Mouse (Mus musculus): Measurements from ENCODE around the gene Adcy5. TPM values are rescaled to one million over a fixed set of nuclear protein-coding genes. Genes with fewer than 3 reads are reported as not detected.
A peak's percentile ranks its signal among the peaks of the same experiment; 100 is the strongest.

The Adcy5 gene
- polyA plus RNA-seq, 1 experiment from 2014 or later: 0.63 TPM

- WGBS: 93% methylated on average over 6 of the region's 6 CpGs
- no peaks in the 10 kb centered on the region for H3K4me1 ChIP-seq
- no peak overlapping the region for H3K27ac ChIP-seq
- H3K9me3 ChIP-seq (replicated peaks): no peaks in the 10 kb centered on the region
- no peak for DNase-seq (ENCODE audit: low spot score)
- 0 out of 2 replicates have a peak, but pooled peaks cover 3% of the 10 kb centered on the region for H3K36me3 ChIP-seq
- no peak overlapping the region for H3K4me3 ChIP-seq
- H3K27me3 ChIP-seq (ENCODE audit: low read depth, poor library complexity, severe bottlenecking): no peaks in the 10 kb centered on the region
Observed at GRCm38 (mm10) chr16:35303721-35304120, 149.0 kb downstream of the Adcy5 start.

DNA sequence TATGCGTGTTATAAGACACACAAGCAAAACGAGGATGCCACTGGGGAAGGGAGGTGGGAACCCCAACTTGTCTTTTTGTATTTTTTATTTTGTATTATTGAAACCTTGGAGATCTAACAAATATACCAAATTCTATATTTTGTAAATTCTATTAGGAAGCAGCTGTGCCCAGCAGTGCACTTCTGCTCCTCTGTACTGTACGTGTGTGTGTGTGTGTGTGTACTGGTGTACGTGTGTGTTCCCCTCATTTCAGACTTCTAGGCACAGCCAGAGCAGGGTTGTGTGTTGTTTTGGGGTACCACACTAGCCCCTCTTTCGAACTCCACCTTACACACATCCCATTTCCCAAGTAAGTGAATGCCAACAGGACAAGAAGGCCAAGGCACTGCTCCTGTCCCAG lies 149.7 kb downstream of the Adcy5 start:
- Histone ChIP-seq H3K36me3 (0 out of 2 replicates have a peak, but pooled peaks cover 3% of the 10 kb centered on the region), H3K4me3 (no peak overlapping the region), H3K27me3 (ENCODE audit: low read depth, poor library complexity, severe bottlenecking) (no peaks in the 10 kb centered on the region), H3K27ac (no peak overlapping the region), H3K4me1 (no peaks in the 10 kb centered on the region), H3K9me3 (replicated peaks) (no peaks in the 10 kb centered on the region)
- 90% methylated on average over 5 of the region's 5 CpGs for WGBS
- no peak for DNase-seq (ENCODE audit: low spot score)

GRCm38 (mm10) chr16:35305226-35305625 lies 150.5 kb downstream of the Adcy5 start:
- Histone ChIP-seq H3K4me3 (no peak overlapping the region), H3K27ac (no peak overlapping the region), H3K4me1 (no peaks in the 10 kb centered on the region), H3K9me3 (replicated peaks) (no peaks in the 10 kb centered on the region), H3K36me3 (0 out of 2 replicates have a peak, but pooled peaks cover 3% of the 10 kb centered on the region), H3K27me3 (ENCODE audit: low read depth, poor library complexity, severe bottlenecking) (no peaks in the 10 kb centered on the region)
- WGBS: 89% methylated on average over 7 of the region's 7 CpGs
- DNase-seq (ENCODE audit: low spot score): no peak

DNA sequence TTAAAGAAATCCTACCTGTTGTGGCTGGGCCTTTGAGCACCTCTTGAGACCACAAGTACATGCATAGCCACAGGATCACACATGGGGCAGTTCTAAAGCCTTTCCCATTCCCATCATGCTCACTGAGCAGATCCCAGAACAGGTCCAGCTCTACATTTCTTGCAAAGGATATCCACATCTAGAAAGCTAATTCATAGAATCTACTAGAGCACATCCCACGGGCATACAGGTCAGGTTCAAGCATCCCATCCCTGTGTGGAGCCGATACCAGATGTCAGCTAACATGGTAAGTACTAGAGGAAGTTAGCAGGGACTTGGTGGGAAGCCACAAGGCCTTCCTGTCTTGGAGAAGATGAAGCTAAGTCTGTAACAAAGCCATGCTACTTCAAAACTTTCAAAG lies 152.0 kb downstream of the Adcy5 start:
- Histone ChIP-seq H3K36me3 (0 out of 2 replicates have a peak, but pooled peaks cover 3% of the 10 kb centered on the region), H3K4me3 (no peak overlapping the region), H3K27me3 (ENCODE audit: low read depth, poor library complexity, severe bottlenecking) (no peaks in the 10 kb centered on the region), H3K4me1 (no peaks in the 10 kb centered on the region), H3K27ac (no peak overlapping the region), H3K9me3 (replicated peaks) (no peaks in the 10 kb centered on the region)
- no peak for DNase-seq (ENCODE audit: low spot score)
- 91% methylated on average over 2 of the region's 2 CpGs for WGBS

DNA sequence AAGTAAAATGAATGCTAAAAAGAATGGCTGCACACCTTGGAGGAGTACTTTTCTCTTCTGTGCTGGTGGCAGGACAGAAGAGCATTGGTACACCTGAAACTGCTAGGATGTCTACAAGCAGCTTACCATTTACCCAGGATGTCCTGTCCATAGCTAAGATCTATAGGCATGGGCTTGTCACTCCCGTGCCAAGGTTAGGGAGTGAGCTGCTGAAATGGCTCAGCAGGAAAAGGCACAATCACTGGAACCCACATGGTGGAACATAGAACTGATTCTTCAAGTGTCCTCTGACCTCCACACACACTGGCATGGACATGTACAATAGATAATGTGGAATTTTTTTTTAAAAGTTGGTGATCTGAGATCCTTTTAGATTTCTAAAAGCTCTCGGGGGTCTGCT lies 152.7 kb downstream of the Adcy5 start:
- no peaks in the 10 kb centered on the region for H3K27me3 ChIP-seq (ENCODE audit: low read depth, poor library complexity, severe bottlenecking)
- H3K9me3 ChIP-seq (replicated peaks): no peaks in the 10 kb centered on the region
- H3K36me3 ChIP-seq: 0 out of 2 replicates have a peak, but pooled peaks cover 3% of the 10 kb centered on the region
- H3K27ac ChIP-seq: no peak overlapping the region
- 92% methylated on average over 2 of the region's 2 CpGs for WGBS
- no peak overlapping the region for H3K4me3 ChIP-seq
- no peak for DNase-seq (ENCODE audit: low spot score)
- no peaks in the 10 kb centered on the region for H3K4me1 ChIP-seq

GRCm38 (mm10) chr16:35308016-35308415 lies 153.3 kb downstream of the Adcy5 start:
- Histone ChIP-seq H3K36me3 (0 out of 2 replicates have a peak, but pooled peaks cover 3% of the 10 kb centered on the region), H3K27ac (no peak overlapping the region), H3K27me3 (ENCODE audit: low read depth, poor library complexity, severe bottlenecking) (no peaks in the 10 kb centered on the region), H3K9me3 (replicated peaks) (no peaks in the 10 kb centered on the region), H3K4me3 (no peak overlapping the region), H3K4me1 (no peaks in the 10 kb centered on the region)
- no peak for DNase-seq (ENCODE audit: low spot score)
- WGBS: 85% methylated on average over 6 of the region's 6 CpGs

DNA sequence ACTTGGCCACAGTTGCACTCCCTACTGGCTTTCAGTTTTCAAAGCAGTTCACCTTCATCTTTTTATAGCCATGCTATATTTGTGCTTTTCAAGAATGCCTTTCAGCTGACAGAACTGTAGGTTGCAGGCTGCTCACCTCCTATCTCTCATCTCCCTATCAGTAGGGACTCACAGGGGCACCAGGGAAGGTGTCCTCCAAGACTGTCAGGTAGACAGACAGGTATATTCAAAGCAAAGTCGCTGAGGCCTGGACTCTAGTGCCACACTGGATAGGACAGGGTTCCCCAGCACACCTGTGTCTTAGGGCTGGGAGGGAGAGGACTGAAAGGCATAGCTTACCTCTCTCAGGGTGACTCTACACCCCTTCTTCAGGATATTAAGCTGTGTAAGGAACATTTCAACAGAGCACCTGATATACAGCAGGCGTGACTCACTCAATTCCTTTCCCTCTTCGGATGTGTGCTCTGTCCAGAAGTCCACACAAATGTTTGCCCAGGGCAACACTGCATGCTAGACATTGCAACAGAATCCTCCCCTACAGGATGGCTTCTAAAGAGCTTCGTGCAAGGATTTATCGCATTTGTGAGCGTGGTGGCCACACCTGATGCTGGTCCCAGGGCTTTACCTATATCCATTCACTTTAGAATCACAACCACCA lies 153.9 kb downstream of the Adcy5 start:
- Histone ChIP-seq H3K4me3 (no peak overlapping the region), H3K36me3 (0 out of 2 replicates have a peak, but pooled peaks cover 4% of the 10 kb centered on the region), H3K27ac (no peak overlapping the region), H3K27me3 (ENCODE audit: low read depth, poor library complexity, severe bottlenecking) (no peaks in the 10 kb centered on the region), H3K4me1 (no peaks in the 10 kb centered on the region), H3K9me3 (replicated peaks) (no peaks in the 10 kb centered on the region)
- WGBS: 87% methylated on average over 6 of the region's 6 CpGs
- peak; percentile 8 for DNase-seq (ENCODE audit: low spot score)

DNA sequence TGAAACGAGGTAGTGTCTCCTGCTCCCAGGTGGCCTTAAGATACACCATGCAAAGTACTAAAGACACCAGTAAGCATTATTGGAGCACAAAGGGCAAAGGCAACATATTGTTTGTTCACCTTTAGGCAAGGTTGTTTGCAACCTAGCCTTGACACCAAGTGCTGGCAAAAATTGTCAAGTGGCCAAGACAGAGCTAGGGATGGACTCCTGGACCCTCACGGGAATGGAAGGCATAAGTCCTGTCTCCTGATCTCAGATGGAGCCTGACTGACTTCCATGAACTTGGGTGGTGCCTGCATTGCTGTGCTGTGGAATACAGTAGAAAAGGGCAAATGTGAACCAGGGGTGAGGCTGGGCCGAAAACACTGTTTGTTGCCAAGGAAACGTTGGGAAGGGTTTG lies 155.0 kb downstream of the Adcy5 start:
- peak; percentile 16 for DNase-seq (ENCODE audit: low spot score)
- Histone ChIP-seq H3K27me3 (ENCODE audit: low read depth, poor library complexity, severe bottlenecking) (no peaks in the 10 kb centered on the region), H3K9me3 (replicated peaks) (no peaks in the 10 kb centered on the region), H3K4me3 (no peak overlapping the region), H3K36me3 (0 out of 2 replicates have a peak, but pooled peaks cover 5% of the 10 kb centered on the region), H3K27ac (no peak overlapping the region), H3K4me1 (no peaks in the 10 kb centered on the region)
- WGBS: 87% methylated on average over 4 of the region's 4 CpGs

- no peak overlapping the region for H3K4me3 ChIP-seq
- WGBS: 58% methylated on average over 2 of the region's 2 CpGs
- H3K27me3 ChIP-seq (ENCODE audit: low read depth, poor library complexity, severe bottlenecking): no peaks in the 10 kb centered on the region
- H3K4me1 ChIP-seq: no peaks in the 10 kb centered on the region
- no peak overlapping the region for H3K27ac ChIP-seq
- H3K9me3 ChIP-seq (replicated peaks): no peaks in the 10 kb centered on the region
- H3K36me3 ChIP-seq: 0 out of 2 replicates have a peak, but pooled peaks cover 5% of the 10 kb centered on the region
- peak; percentile 15 for DNase-seq (ENCODE audit: low spot score)
Observed at GRCm38 (mm10) chr16:35310551-35311110, 156.0 kb downstream of the Adcy5 start.

GRCm38 (mm10) chr16:35311586-35311985 lies 156.9 kb downstream of the Adcy5 start:
- WGBS: 72% methylated on average over 8 of the region's 8 CpGs
- no peak for DNase-seq (ENCODE audit: low spot score)

GRCm38 (mm10) chr16:35315496-35315895 lies 160.8 kb downstream of the Adcy5 start:
- peak; percentile 9 for DNase-seq (ENCODE audit: low spot score)
- WGBS: 83% methylated on average over 3 of the region's 3 CpGs
- no peaks in the 10 kb centered on the region for H3K4me1 ChIP-seq
- H3K9me3 ChIP-seq (replicated peaks): no peaks in the 10 kb centered on the region
- no peak overlapping the region for H3K27ac ChIP-seq
- H3K36me3 ChIP-seq: 0 out of 2 replicates have a peak, but pooled peaks cover 5% of the 10 kb centered on the region
- H3K4me3 ChIP-seq: no peak overlapping the region
- H3K27me3 ChIP-seq (ENCODE audit: low read depth, poor library complexity, severe bottlenecking): no peaks in the 10 kb centered on the region

More at GRCm38 (mm10) chr16:35311586-35311985, 156.9 kb downstream of the Adcy5 start:
- Histone ChIP-seq H3K4me1 (no peaks in the 10 kb centered on the region), H3K27me3 (ENCODE audit: low read depth, poor library complexity, severe bottlenecking) (no peaks in the 10 kb centered on the region), H3K27ac (no peak overlapping the region), H3K4me3 (no peak overlapping the region), H3K36me3 (0 out of 2 replicates have a peak, but pooled peaks cover 5% of the 10 kb centered on the region), H3K9me3 (replicated peaks) (no peaks in the 10 kb centered on the region)

DNA sequence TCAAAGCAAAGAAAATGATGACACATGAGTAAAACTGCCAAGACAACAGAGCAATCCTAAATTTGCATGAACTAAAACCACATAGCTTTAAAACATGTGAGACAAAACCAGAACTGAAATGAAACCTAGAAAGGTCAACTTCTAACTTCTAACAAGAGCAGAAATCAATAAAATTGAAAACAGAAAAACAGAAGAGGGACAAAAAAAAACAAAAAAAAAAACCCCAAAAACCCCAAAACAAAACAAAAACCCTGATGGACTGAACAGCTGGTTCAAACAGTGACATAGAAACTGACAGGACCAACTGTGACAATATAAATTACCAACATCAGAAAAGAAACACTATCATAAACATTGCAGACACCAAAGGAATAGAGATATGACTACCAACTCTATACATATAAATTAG lies 162.2 kb downstream of the Adcy5 start:
- DNase-seq (ENCODE audit: low spot score): no peak
- Histone ChIP-seq H3K9me3 (replicated peaks) (no peaks in the 10 kb centered on the region), H3K36me3 (0 out of 2 replicates have a peak, but pooled peaks cover 5% of the 10 kb centered on the region), H3K27me3 (ENCODE audit: low read depth, poor library complexity, severe bottlenecking) (no peaks in the 10 kb centered on the region), H3K4me3 (no peak overlapping the region), H3K27ac (no peak overlapping the region), H3K4me1 (no peaks in the 10 kb centered on the region)

- H3K4me3 ChIP-seq: no peak overlapping the region
- H3K4me1 ChIP-seq: no peaks in the 10 kb centered on the region
- H3K27ac ChIP-seq: no peak overlapping the region
- H3K9me3 ChIP-seq (replicated peaks): no peaks in the 10 kb centered on the region
- H3K27me3 ChIP-seq (ENCODE audit: low read depth, poor library complexity, severe bottlenecking): no peaks in the 10 kb centered on the region
- H3K36me3 ChIP-seq: 0 out of 2 replicates have a peak, but pooled peaks cover 5% of the 10 kb centered on the region
- 88% methylated on average over 5 of the region's 5 CpGs for WGBS
- no peak for DNase-seq (ENCODE audit: low spot score)
Observed at GRCm38 (mm10) chr16:35317460-35317859, 162.8 kb downstream of the Adcy5 start.

Data from limb, embryonic 10.5 days (tissue).